Mouse (Mus musculus): ENCODE results near the gene Fxyd3. TPM values are rescaled to one million over a fixed set of nuclear protein-coding genes. Genes with fewer than 3 reads are reported as not detected.

Gene Fxyd3
- total RNA-seq (2023) = not detected

DNA sequence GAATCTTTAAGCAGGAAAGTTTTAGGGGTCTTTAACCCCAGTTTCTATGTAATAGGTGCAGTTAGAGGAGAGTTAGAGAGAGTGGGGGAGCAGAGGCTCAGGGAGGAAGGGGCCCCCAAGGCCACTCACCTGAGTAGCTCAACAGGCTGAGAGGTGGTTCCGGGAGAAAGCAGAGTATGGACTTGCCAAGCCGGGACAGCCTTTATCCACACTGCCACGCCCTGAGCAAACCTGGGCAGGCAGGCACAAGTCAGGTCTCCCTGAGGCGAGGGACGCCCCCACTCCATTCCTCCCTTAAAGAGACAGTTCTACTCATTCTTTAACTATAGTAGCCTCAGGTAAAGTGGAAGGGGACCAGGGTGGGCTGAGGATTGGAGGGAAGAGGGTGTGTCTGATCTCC is at the start of gene Fxyd3:
Fxyd3 (minus strand) TSS at position 213 of the 400 bp plus-strand sequence.

DNA sequence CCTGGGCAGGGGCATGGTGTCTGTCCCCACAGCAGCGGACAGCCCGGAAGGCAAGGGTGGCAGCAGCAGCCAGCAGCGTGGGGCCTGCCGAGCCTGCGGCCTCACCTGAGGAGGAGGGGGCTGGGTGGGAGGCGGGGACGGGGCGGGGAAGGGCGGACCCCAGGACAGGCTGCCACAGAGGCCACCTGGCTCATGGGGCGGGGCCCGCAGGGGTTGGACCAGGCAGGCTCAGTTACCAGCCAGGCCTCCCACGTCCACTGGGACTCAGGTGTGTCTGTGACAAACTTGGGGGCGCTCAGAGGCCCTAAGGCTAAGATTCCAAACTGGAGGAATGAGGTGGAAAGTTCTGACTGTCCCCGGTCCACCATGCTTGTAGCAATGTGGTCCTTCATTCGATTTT is 38.7 kb upstream of the Fxyd3 start, which contains the start of gene Hpn:
Hpn (minus strand) TSS at position 109 of the 400 bp plus-strand sequence.

DNA sequence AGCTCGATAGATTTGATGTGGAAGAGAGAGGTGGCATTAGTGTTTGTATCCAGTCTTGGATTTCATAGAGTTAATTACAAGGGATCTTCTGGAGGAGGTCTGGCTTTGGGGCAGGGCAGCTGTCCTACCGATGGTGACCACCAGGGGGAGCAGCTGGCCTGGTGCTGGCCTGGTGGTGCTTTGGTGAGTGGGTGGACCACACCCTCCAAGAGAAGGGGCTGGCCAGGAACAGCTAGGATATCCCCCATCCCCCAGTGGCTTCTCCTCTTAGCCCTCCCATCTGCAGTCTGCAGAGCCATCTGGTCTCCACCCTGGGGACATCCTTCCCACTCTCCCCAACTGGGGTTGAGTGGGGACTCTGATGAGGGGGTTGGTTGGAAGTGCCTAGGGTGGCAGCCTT is 17.4 kb downstream of the Fxyd3 start, which contains the start of gene Lgi4:
Lgi4 (plus strand) TSS at position 235 of the 400 bp plus-strand sequence.

DNA sequence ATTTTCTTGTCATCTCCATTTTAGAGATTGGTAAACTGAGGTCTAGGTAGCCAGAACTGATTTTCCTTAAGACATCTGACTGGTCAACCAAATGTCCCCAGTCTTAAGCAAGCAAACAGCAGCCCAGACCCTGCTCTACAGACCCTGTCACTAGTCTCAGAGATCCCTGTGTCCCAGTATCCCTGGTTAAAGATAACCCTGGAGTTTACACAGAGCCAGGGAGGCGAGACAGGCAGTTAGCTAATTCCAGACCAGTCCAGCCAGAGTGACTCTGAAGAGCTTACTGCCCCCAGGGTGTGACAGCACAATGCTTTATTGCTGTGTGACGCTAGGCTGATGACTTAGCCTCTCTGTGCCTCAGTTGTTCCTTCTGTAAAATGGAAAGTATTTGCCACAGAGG is 19.4 kb downstream of the Fxyd3 start, which contains the start of gene Fxyd1:
Fxyd1 (minus strand) TSS at position 129 of the 400 bp plus-strand sequence.

DNA sequence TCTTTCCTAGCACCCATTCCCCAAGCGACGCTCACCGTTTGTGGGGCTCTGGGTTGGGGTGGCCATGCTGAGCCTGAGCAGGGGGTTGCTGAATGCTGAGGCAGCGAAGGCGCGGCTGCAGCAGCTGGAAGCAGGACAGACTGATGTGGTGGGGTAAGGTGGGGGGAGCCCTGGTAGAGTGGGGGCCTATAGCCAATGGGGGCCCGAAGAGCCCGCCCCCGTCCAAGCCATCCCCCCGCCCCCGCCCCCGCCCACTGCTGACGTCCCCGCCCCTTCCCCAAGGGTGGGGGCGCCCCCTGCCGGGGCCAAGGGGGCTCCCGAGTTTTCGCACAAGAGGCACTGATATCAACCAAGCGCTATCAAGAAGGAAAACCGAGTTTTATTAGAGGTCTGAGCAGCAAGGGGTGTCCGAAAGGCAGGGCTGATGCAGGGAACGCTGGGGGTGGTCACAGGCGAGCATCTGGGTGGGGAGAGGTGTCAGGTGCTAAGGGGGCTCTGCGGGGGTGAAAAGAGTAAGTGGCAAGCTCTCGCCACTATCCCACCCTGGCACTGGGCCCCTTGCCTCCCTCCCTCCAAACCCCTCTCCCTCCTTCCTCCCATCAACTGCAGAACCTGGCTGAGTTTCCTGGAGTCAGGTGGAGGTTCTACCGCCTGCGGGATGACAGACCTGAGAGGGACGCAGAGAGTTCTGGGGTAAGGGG is 25.0 kb downstream of the Fxyd3 start, which contains the start of gene Fxyd7:
Fxyd7 (minus strand) TSS at position 147 of the 701 bp plus-strand sequence.

DNA sequence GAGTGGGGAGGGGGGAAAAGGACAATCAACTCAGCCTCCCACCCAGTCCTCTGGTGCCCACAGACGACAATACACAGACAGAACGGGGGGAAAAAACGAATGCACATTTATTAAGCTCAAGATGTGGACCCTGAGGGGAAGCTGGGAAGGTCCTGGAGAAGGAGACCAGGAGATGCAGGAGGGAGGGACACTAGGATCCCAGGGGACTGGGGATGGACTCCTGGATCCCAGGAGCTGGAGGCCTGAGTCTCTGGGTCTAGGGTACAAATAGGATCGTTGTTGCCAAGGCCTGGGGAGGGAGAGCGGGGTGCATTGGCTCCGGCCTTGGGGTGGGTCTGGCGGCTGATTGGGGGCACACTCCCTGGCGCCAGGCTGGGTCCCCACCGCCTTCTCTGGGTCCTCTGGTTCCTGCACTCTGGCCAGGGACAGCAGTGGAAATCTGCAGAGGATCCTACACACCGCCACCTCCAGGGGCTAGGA is 34.0 kb downstream of the Fxyd3 start, which contains the start of gene Fxyd5:
Fxyd5 (minus strand) TSS at position 51 of the 480 bp plus-strand sequence.

Other genes starting within 250 kb of the Fxyd3 start
- gene Ffar3, start 220.5 kb downstream of the Fxyd3 start, total RNA-seq (2023) = not detected
- not detected for gene Ffar1, start 215.1 kb downstream of the Fxyd3 start, total RNA-seq (2023)
- gene Cd22, start 196.4 kb downstream of the Fxyd3 start, total RNA-seq (2023) = 1 to 10 TPM; 4.9 to 5.4 TPM
- 1 to 10 TPM; 1.1 to 1.9 TPM for gene Mag, start 161.8 kb downstream of the Fxyd3 start, total RNA-seq (2023)
- 1 to 10 TPM in 1 of 2 experiments, not detected in 1; 2.0 TPM for gene Hamp2, start 152.0 kb downstream of the Fxyd3 start, total RNA-seq (2023)
- gene Hamp, start 132.7 kb downstream of the Fxyd3 start, total RNA-seq (2023) = not detected
- gene Usf2, start 119.9 kb downstream of the Fxyd3 start, total RNA-seq (2023) = 100 to 1,000 TPM; 125 to 137 TPM
- 1 to 10 TPM; 2.4 to 3.4 TPM for gene Lsr, start 103.2 kb downstream of the Fxyd3 start, total RNA-seq (2023)
- under 1 TPM; 0.49 to 0.62 TPM for gene Fam187b, start 102.9 kb downstream of the Fxyd3 start, total RNA-seq (2023)
- 100 to 1,000 TPM; 709 to 844 TPM for gene Fxyd5, start 34.2 kb downstream of the Fxyd3 start, total RNA-seq (2023)
- not detected for gene Fxyd7, start 25.2 kb downstream of the Fxyd3 start, total RNA-seq (2023)
- not detected for gene Fxyd1, start 19.5 kb downstream of the Fxyd3 start, total RNA-seq (2023)
- under 1 TPM in 1 of 2 experiments, not detected in 1; 0.15 TPM for gene Lgi4, start 17.4 kb downstream of the Fxyd3 start, total RNA-seq (2023)
- 1 to 10 TPM; 2.1 to 3.4 TPM for gene Hpn, start 38.6 kb upstream of the Fxyd3 start, total RNA-seq (2023)
- 1 to 10 TPM; 6.2 to 8.8 TPM for gene Scn1b, start 50.3 kb upstream of the Fxyd3 start, total RNA-seq (2023)
- gene Gramd1a, start 79.2 kb upstream of the Fxyd3 start, total RNA-seq (2023) = 100 to 1,000 TPM; 112 to 127 TPM
- gene Scgb2b2, start 213.8 kb upstream of the Fxyd3 start, total RNA-seq (2023) = not detected
- gene Scgb1b2, start 215.1 kb upstream of the Fxyd3 start, total RNA-seq (2023) = not detected

Measured in neutrophil, adult 59 days (primary cell).